Mouse (Mus musculus) megakaryocyte, embryonic 14.5 days (primary cell): ENCODE results near the gene Hvcn1.

Experiments used
- FLI1 ChIP-seq: IDR thresholded peaks from 2 replicates; pipeline ENCODE4 v1.6.1; 2012; ENCODE audit warnings: low read length, inconsistent platforms, mixed read lengths
- GATA1 ChIP-seq: IDR thresholded peaks from 3 replicates; pipeline ENCODE4 v1.6.1; 2012; ENCODE audit warnings: mixed read lengths, low read length, inconsistent platforms, borderline replicate concordance

- TF ChIP-seq GATA1 (no peak), FLI1 (no peak)
Measured at GRCm38 (mm10) chr5:122168344-122169069, 38.1 kb upstream of the Hvcn1 start.
